Mouse (Mus musculus) limb, embryonic 10.5 days (tissue): ENCODE results near the gene Syn2. TPM values are rescaled to one million over a fixed set of nuclear protein-coding genes. Genes with fewer than 3 reads are reported as not detected.

Experiments used
- DNase-seq: peaks from one replicate; pipeline ENCODE4 v3.0.0-alpha.2; 2017; ENCODE audit warnings: low spot score
- H3K27ac ChIP-seq: fragments of 300-500 bp; sonication (generic); 2 replicates; pipeline ENCODE4 v1.5.1; 2016; ENCODE audit warnings: mild to moderate bottlenecking
- H3K27me3 ChIP-seq: fragments of 300-500 bp; sonication (generic); 2 replicates; pipeline ENCODE4 v1.6.1; 2016; ENCODE audit warnings: low read depth, mild to moderate bottlenecking; ENCODE audit not compliant: poor library complexity, severe bottlenecking
- H3K36me3 ChIP-seq: fragments of 300-500 bp; sonication (generic); 2 replicates; pipeline ENCODE4 v1.6.1; 2016; ENCODE audit warnings: mild to moderate bottlenecking, moderate library complexity
- H3K4me1 ChIP-seq: fragments of 300-500 bp; sonication (generic); 2 replicates; pipeline ENCODE4 v1.6.1; 2016
- H3K4me3 ChIP-seq: fragments of 300-500 bp; sonication (generic); 2 replicates; pipeline ENCODE4 v1.5.1; 2016; ENCODE audit warnings: mild to moderate bottlenecking, moderate library complexity
- H3K9me3 ChIP-seq: fragments of 300-500 bp; sonication (generic); replicated peaks from 2 replicates; pipeline ENCODE4 v1.6.1; 2016; ENCODE audit warnings: mild to moderate bottlenecking
- WGBS: fragments of 180-500 bp; shearing (Covaris S2); methylation state at CpG from one replicate; pipeline ENCODE4 v1.1.7; 2016; 5-methylcytosine and 5-hydroxymethylcytosine counted together
- polyA plus RNA-seq: library from polyadenylated mRNA; unstranded; fragments of >200 nt; fragmentation: Nextera tagmentation; extraction: Ambion mirVana; gene quantifications from 2 replicates; pipeline ENCODE4 v1.2.1, GENCODE M21; 2016

Syn2 gene
- polyA plus RNA-seq, 1 experiment from 2014 or later: 0.30 TPM

GRCm38 (mm10) chr6:115126851-115127250 is 7.9 kb upstream of the Syn2 start:
- DNase-seq: no peak
- Histone ChIP-seq H3K4me3 (no peak overlapping the region), H3K4me1 (peaks cover 13% of the 10 kb centered on the region), H3K36me3 (no peaks in the 10 kb centered on the region), H3K27me3 (no peaks in the 10 kb centered on the region), H3K27ac (no peak overlapping the region), H3K9me3 (no peaks in the 10 kb centered on the region)
- 86% methylated on average over 3 of the region's 3 CpGs for WGBS

GRCm38 (mm10) chr6:115127255-115127824 is 7.4 kb upstream of the Syn2 start:
- Histone ChIP-seq H3K4me3 (no peak overlapping the region), H3K27ac (no peak overlapping the region), H3K36me3 (no peaks in the 10 kb centered on the region), H3K4me1 (peaks cover 13% of the 10 kb centered on the region), H3K9me3 (no peaks in the 10 kb centered on the region), H3K27me3 (no peaks in the 10 kb centered on the region)
- DNase-seq: no peak
- WGBS: 87% methylated on average over 5 of the region's 5 CpGs

GRCm38 (mm10) chr6:115135332-115135649 is 589 bp downstream of the Syn2 start:
- Histone ChIP-seq H3K27ac (peak overlapping the region; percentile 58), H3K9me3 (no peaks in the 10 kb centered on the region), H3K4me3 (peak overlapping the region; percentile 67), H3K27me3 (peaks cover 56% of the 10 kb centered on the region), H3K36me3 (no peaks in the 10 kb centered on the region), H3K4me1 (peaks cover 12% of the 10 kb centered on the region)
- DNase-seq: no peak
- 2% methylated on average over 27 of the region's 27 CpGs for WGBS

GRCm38 (mm10) chr6:115136156-115136555 is 1.5 kb downstream of the Syn2 start:
- DNase-seq: no peak
- Histone ChIP-seq H3K9me3 (no peaks in the 10 kb centered on the region), H3K27ac (no peak overlapping the region), H3K36me3 (no peaks in the 10 kb centered on the region), H3K4me3 (no peak overlapping the region), H3K27me3 (peaks cover 56% of the 10 kb centered on the region), H3K4me1 (peaks cover 12% of the 10 kb centered on the region)
- 86% methylated on average over 9 of the region's 9 CpGs for WGBS

- WGBS: 60% methylated on average over 4 of the region's 4 CpGs
- Histone ChIP-seq H3K27ac (no peak overlapping the region), H3K36me3 (no peaks in the 10 kb centered on the region), H3K4me3 (no peak overlapping the region), H3K27me3 (peaks cover 18% of the 10 kb centered on the region), H3K4me1 (no peaks in the 10 kb centered on the region), H3K9me3 (no peaks in the 10 kb centered on the region)
- DNase-seq: no peak
These were observed 6.7 kb downstream of the Syn2 start for GRCm38 (mm10) chr6:115141446-115141845.

- Histone ChIP-seq H3K4me3 (no peak overlapping the region), H3K27me3 (no peaks in the 10 kb centered on the region), H3K27ac (no peak overlapping the region), H3K4me1 (no peaks in the 10 kb centered on the region), H3K36me3 (no peaks in the 10 kb centered on the region), H3K9me3 (no peaks in the 10 kb centered on the region)
- 67% methylated on average over 4 of the region's 4 CpGs for WGBS
- DNase-seq: no peak
These were observed 26.5 kb downstream of the Syn2 start for GRCm38 (mm10) chr6:115161175-115161574.

GRCm38 (mm10) chr6:115165863-115166470 is 31.3 kb downstream of the Syn2 start:
- DNase-seq: no peak
- Histone ChIP-seq H3K4me1 (no peaks in the 10 kb centered on the region), H3K27me3 (no peaks in the 10 kb centered on the region), H3K4me3 (no peak overlapping the region), H3K36me3 (no peaks in the 10 kb centered on the region), H3K9me3 (no peaks in the 10 kb centered on the region), H3K27ac (no peak overlapping the region)
- 87% methylated on average over 3 of the region's 3 CpGs for WGBS

- H3K27ac ChIP-seq: no peak overlapping the region
- no peaks in the 10 kb centered on the region for H3K9me3 ChIP-seq
- H3K4me3 ChIP-seq: no peak overlapping the region
- no peaks in the 10 kb centered on the region for H3K4me1 ChIP-seq
- no peaks in the 10 kb centered on the region for H3K27me3 ChIP-seq
- no peak for DNase-seq
- no peaks in the 10 kb centered on the region for H3K36me3 ChIP-seq
- 61% methylated on average over 3 of the region's 3 CpGs for WGBS
These were observed 34.2 kb downstream of the Syn2 start for GRCm38 (mm10) chr6:115168921-115169320.

GRCm38 (mm10) chr6:115169518-115169917 is 34.8 kb downstream of the Syn2 start:
- no peak overlapping the region for H3K27ac ChIP-seq
- H3K4me3 ChIP-seq: no peak overlapping the region
- H3K9me3 ChIP-seq: no peaks in the 10 kb centered on the region
- no peaks in the 10 kb centered on the region for H3K27me3 ChIP-seq
- no peak for DNase-seq
- H3K4me1 ChIP-seq: no peaks in the 10 kb centered on the region
- no peaks in the 10 kb centered on the region for H3K36me3 ChIP-seq
- 86% methylated on average over 2 of the region's 2 CpGs for WGBS

- H3K27ac ChIP-seq: no peak overlapping the region
- H3K9me3 ChIP-seq: no peaks in the 10 kb centered on the region
- H3K27me3 ChIP-seq: no peaks in the 10 kb centered on the region
- H3K4me1 ChIP-seq: no peaks in the 10 kb centered on the region
- peak; percentile 35 for DNase-seq
- no peaks in the 10 kb centered on the region for H3K36me3 ChIP-seq
- no peak overlapping the region for H3K4me3 ChIP-seq
- WGBS: 43% methylated on average over 3 of the region's 3 CpGs
These were observed 40.1 kb downstream of the Syn2 start for GRCm38 (mm10) chr6:115174845-115175244.

GRCm38 (mm10) chr6:115178826-115179225 is 44.1 kb downstream of the Syn2 start:
- peak; percentile 70 for DNase-seq
- H3K9me3 ChIP-seq: no peaks in the 10 kb centered on the region
- H3K27me3 ChIP-seq: no peaks in the 10 kb centered on the region
- no peak overlapping the region for H3K4me3 ChIP-seq
- H3K27ac ChIP-seq: no peak overlapping the region
- WGBS: 38% methylated on average over 3 of the region's 3 CpGs
- H3K4me1 ChIP-seq: no peaks in the 10 kb centered on the region
- H3K36me3 ChIP-seq: no peaks in the 10 kb centered on the region

- Histone ChIP-seq H3K36me3 (no peaks in the 10 kb centered on the region), H3K27me3 (no peaks in the 10 kb centered on the region), H3K4me3 (no peak overlapping the region), H3K4me1 (no peaks in the 10 kb centered on the region), H3K27ac (no peak overlapping the region), H3K9me3 (no peaks in the 10 kb centered on the region)
- 89% methylated on average over 2 of the region's 2 CpGs for WGBS
- no peak for DNase-seq
These were observed 46.4 kb downstream of the Syn2 start for GRCm38 (mm10) chr6:115181094-115181493.

GRCm38 (mm10) chr6:115191111-115191510 is 56.4 kb downstream of the Syn2 start:
- WGBS: 79% methylated on average over 7 of the region's 7 CpGs
- no peak overlapping the region for H3K27ac ChIP-seq
- H3K4me1 ChIP-seq: no peaks in the 10 kb centered on the region

GRCm38 (mm10) chr6:115200753-115201152 is 66.1 kb downstream of the Syn2 start:
- no peaks in the 10 kb centered on the region for H3K4me1 ChIP-seq
- H3K9me3 ChIP-seq: no peaks in the 10 kb centered on the region
- H3K36me3 ChIP-seq: no peaks in the 10 kb centered on the region
- H3K27ac ChIP-seq: no peak overlapping the region
- H3K27me3 ChIP-seq: no peaks in the 10 kb centered on the region
- WGBS: 86% methylated on average over 3 of the region's 3 CpGs
- H3K4me3 ChIP-seq: no peak overlapping the region
- no peak for DNase-seq

More at GRCm38 (mm10) chr6:115191111-115191510, 56.4 kb downstream of the Syn2 start:
- Histone ChIP-seq H3K27me3 (no peaks in the 10 kb centered on the region), H3K9me3 (no peaks in the 10 kb centered on the region), H3K36me3 (no peaks in the 10 kb centered on the region), H3K4me3 (no peak overlapping the region)
- DNase-seq: no peak
